Mouse (Mus musculus): ENCODE data around the gene Rdh5. TPM values are rescaled to one million over a fixed set of nuclear protein-coding genes. Genes with fewer than 3 reads are reported as not detected.
A peak's percentile ranks its signal among the peaks of the same experiment; 100 is the strongest.

The Rdh5 gene
- polyA plus RNA-seq, 1 experiment from 2014 or later: 13.0 TPM

GRCm38 (mm10) chr10:128918246-128918645 is 4.4 kb downstream of the Rdh5 start:
- ATAC-seq: no peak
- Histone ChIP-seq H3K4me3 (ENCODE audit: low read depth, low read length) (no peak overlapping the region), H3K27me3 (replicated peaks; ENCODE audit: control insufficient read depth, insufficient read depth, low read length) (no peaks in the 10 kb centered on the region), H3K27ac (ENCODE audit: low read depth, low read length) (peak overlapping the region; percentile 78; the same call in 1 of the 2 replicates), H3K36me3 (ENCODE audit: control insufficient read depth, insufficient read depth) (peaks cover 53% of the 10 kb centered on the region), H3K9ac (ENCODE audit: low read depth, low read length) (no peak overlapping the region), H3K9me3 (ENCODE audit: control insufficient read depth) (no peaks in the 10 kb centered on the region), H3K4me2 (replicated peaks; ENCODE audit: low read depth) (0 out of 2 replicates have a peak overlapping the region, but pooled peaks have one; percentile 13), H3K4me1 (replicated peaks; ENCODE audit: control insufficient read depth, insufficient read depth, low read length) (0 out of 2 replicates have a peak, but pooled peaks cover 17% of the 10 kb centered on the region)
- WGBS: 80% methylated on average over 7 of the region's 7 CpGs
- TF ChIP-seq CTCF (IDR thresholded peaks at IDR 0.05; ENCODE audit: low read depth): no peak

DNA sequence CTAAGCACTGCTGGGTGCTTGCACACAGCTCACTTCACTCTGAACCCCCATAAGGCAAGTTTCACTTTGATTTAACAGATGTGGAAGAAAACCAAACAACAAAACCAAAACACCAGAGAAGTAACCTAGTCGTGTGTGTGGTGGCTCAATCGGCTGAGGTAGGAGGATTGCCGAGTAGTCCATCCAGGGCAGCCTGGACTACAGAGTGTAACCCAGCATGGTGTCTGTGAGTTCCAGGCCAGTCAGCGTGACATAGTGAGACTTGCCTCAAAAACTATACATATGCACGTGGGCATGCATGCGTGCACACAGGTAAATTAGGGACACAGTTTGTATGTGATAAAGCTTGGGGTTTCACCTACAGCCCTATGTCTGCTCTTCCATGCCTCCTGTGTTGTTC is 5.3 kb downstream of the Rdh5 start:
- Histone ChIP-seq H3K9me3 (ENCODE audit: control insufficient read depth) (no peaks in the 10 kb centered on the region), H3K4me3 (ENCODE audit: low read depth, low read length) (no peak overlapping the region), H3K9ac (ENCODE audit: low read depth, low read length) (no peak overlapping the region), H3K36me3 (ENCODE audit: control insufficient read depth, insufficient read depth) (peaks cover 59% of the 10 kb centered on the region), H3K4me2 (replicated peaks; ENCODE audit: low read depth) (no peak overlapping the region), H3K27ac (ENCODE audit: low read depth, low read length) (no peak overlapping the region), H3K4me1 (replicated peaks; ENCODE audit: control insufficient read depth, insufficient read depth, low read length) (0 out of 2 replicates have a peak, but pooled peaks cover 13% of the 10 kb centered on the region), H3K27me3 (replicated peaks; ENCODE audit: control insufficient read depth, insufficient read depth, low read length) (no peaks in the 10 kb centered on the region)
- no peak for ATAC-seq
- WGBS: 84% methylated on average over 6 of the region's 6 CpGs
- TF ChIP-seq CTCF (IDR thresholded peaks at IDR 0.05; ENCODE audit: low read depth): no peak

DNA sequence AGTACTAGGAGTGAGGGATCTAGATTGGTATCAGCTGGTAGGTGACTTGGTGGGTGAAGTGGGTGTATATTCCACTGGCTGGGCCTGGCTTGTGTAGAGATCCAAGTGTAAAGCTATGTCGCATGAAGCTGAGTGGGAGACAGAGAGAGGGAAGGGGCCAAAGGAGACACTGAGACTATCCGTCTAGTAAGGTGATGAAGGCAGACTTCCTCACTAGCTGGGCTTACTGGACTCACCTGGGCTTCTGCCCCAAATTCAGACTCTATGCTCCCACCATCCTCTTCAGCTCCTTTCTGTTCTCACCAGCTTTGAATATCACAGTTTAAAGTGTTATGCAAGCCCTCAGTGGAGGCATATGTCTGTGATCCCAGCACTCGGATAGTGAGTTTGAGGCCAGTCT is 6.0 kb downstream of the Rdh5 start:
- no peak for ATAC-seq
- H3K4me3 ChIP-seq (ENCODE audit: low read depth, low read length): no peak overlapping the region
- H3K27ac ChIP-seq (ENCODE audit: low read depth, low read length): no peak overlapping the region
- no peak overlapping the region for H3K4me2 ChIP-seq (replicated peaks; ENCODE audit: low read depth)
- H3K27me3 ChIP-seq (replicated peaks; ENCODE audit: control insufficient read depth, insufficient read depth, low read length): no peaks in the 10 kb centered on the region
- H3K36me3 ChIP-seq (ENCODE audit: control insufficient read depth, insufficient read depth): peaks cover 62% of the 10 kb centered on the region
- H3K9ac ChIP-seq (ENCODE audit: low read depth, low read length): no peak overlapping the region
- no peak for TF ChIP-seq CTCF (IDR thresholded peaks at IDR 0.05; ENCODE audit: low read depth)
- WGBS: 86% methylated on average over 3 of the region's 3 CpGs
- no peaks in the 10 kb centered on the region for H3K9me3 ChIP-seq (ENCODE audit: control insufficient read depth)
- H3K4me1 ChIP-seq (replicated peaks; ENCODE audit: control insufficient read depth, insufficient read depth, low read length): 0 out of 2 replicates have a peak, but pooled peaks cover 12% of the 10 kb centered on the region

GRCm38 (mm10) chr10:128915550-128915949 is 7.1 kb downstream of the Rdh5 start:
- WGBS: 74% methylated on average over 2 of the region's 2 CpGs
- Histone ChIP-seq H3K9ac (ENCODE audit: low read depth, low read length) (no peak overlapping the region), H3K27me3 (replicated peaks; ENCODE audit: control insufficient read depth, insufficient read depth, low read length) (no peaks in the 10 kb centered on the region), H3K4me1 (replicated peaks; ENCODE audit: control insufficient read depth, insufficient read depth, low read length) (0 out of 2 replicates have a peak, but pooled peaks cover 12% of the 10 kb centered on the region), H3K4me3 (ENCODE audit: low read depth, low read length) (no peak overlapping the region), H3K36me3 (ENCODE audit: control insufficient read depth, insufficient read depth) (peaks cover 66% of the 10 kb centered on the region), H3K4me2 (replicated peaks; ENCODE audit: low read depth) (no peak overlapping the region), H3K27ac (ENCODE audit: low read depth, low read length) (no peak overlapping the region), H3K9me3 (ENCODE audit: control insufficient read depth) (no peaks in the 10 kb centered on the region)
- no peak for ATAC-seq
- TF ChIP-seq CTCF (IDR thresholded peaks at IDR 0.05; ENCODE audit: low read depth): peak; percentile 58

DNA sequence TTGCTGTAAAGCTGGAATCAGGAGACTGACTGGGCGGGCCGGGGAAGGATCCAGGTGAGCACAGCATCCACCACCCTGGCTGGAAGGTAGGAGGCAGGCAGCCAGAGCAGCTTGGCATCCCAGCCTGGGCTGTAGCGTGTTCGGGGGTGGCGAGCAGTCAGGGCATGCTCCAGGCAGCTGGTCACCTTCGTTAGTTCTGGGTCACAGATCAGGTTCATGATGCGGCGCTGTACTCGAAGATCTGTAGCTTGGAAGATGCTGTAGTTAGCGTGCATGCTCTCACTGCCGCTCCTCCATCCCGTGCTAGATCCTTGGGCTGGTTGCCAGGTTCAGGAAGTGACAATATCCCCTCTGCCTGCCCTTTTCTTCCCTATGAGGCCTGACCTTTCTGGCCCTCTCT is 9.0 kb downstream of the Rdh5 start:
- TF ChIP-seq CTCF (IDR thresholded peaks at IDR 0.05; ENCODE audit: low read depth): no peak
- ATAC-seq: no peak
- Histone ChIP-seq H3K27me3 (replicated peaks; ENCODE audit: control insufficient read depth, insufficient read depth, low read length) (no peaks in the 10 kb centered on the region), H3K9ac (ENCODE audit: low read depth, low read length) (no peak overlapping the region), H3K4me3 (ENCODE audit: low read depth, low read length) (no peak overlapping the region), H3K4me1 (replicated peaks; ENCODE audit: control insufficient read depth, insufficient read depth, low read length) (0 out of 2 replicates have a peak, but pooled peaks cover 4% of the 10 kb centered on the region), H3K27ac (ENCODE audit: low read depth, low read length) (no peak overlapping the region; the same call in 1 of the 2 replicates), H3K36me3 (ENCODE audit: control insufficient read depth, insufficient read depth) (peaks cover 59% of the 10 kb centered on the region), H3K4me2 (replicated peaks; ENCODE audit: low read depth) (no peak overlapping the region), H3K9me3 (ENCODE audit: control insufficient read depth) (no peaks in the 10 kb centered on the region)
- 86% methylated on average over 12 of the region's 12 CpGs for WGBS

- no peak overlapping the region for H3K4me2 ChIP-seq (replicated peaks; ENCODE audit: low read depth)
These were observed 9.5 kb downstream of the Rdh5 start for GRCm38 (mm10) chr10:128913219-128913618.

GRCm38 (mm10) chr10:128912791-128913190 is 9.9 kb downstream of the Rdh5 start:
- ATAC-seq: no peak
- Histone ChIP-seq H3K36me3 (ENCODE audit: control insufficient read depth, insufficient read depth) (peaks cover 53% of the 10 kb centered on the region), H3K27ac (ENCODE audit: low read depth, low read length) (no peak overlapping the region), H3K9me3 (ENCODE audit: control insufficient read depth) (no peaks in the 10 kb centered on the region), H3K27me3 (replicated peaks; ENCODE audit: control insufficient read depth, insufficient read depth, low read length) (no peaks in the 10 kb centered on the region), H3K4me2 (replicated peaks; ENCODE audit: low read depth) (no peak overlapping the region), H3K4me1 (replicated peaks; ENCODE audit: control insufficient read depth, insufficient read depth, low read length) (no peaks in the 10 kb centered on the region), H3K4me3 (ENCODE audit: low read depth, low read length) (no peak overlapping the region), H3K9ac (ENCODE audit: low read depth, low read length) (no peak overlapping the region)
- no peak for TF ChIP-seq CTCF (IDR thresholded peaks at IDR 0.05; ENCODE audit: low read depth)
- WGBS: 74% methylated on average over 4 of the region's 4 CpGs

More at GRCm38 (mm10) chr10:128913219-128913618, 9.5 kb downstream of the Rdh5 start:
- WGBS: 10% methylated on average over 5 of the region's 5 CpGs
- H3K4me1 ChIP-seq (replicated peaks; ENCODE audit: control insufficient read depth, insufficient read depth, low read length): no peaks in the 10 kb centered on the region
- H3K4me3 ChIP-seq (ENCODE audit: low read depth, low read length): no peak overlapping the region
- peaks cover 57% of the 10 kb centered on the region for H3K36me3 ChIP-seq (ENCODE audit: control insufficient read depth, insufficient read depth)
- H3K27me3 ChIP-seq (replicated peaks; ENCODE audit: control insufficient read depth, insufficient read depth, low read length): no peaks in the 10 kb centered on the region
- H3K9ac ChIP-seq (ENCODE audit: low read depth, low read length): no peak overlapping the region
- H3K27ac ChIP-seq (ENCODE audit: low read depth, low read length): no peak overlapping the region
- H3K9me3 ChIP-seq (ENCODE audit: control insufficient read depth): no peaks in the 10 kb centered on the region
- TF ChIP-seq CTCF (IDR thresholded peaks at IDR 0.05; ENCODE audit: low read depth): peak; percentile 98
- no peak for ATAC-seq

Measured in intestine, postnatal 0 days (tissue).